Mouse (Mus musculus) CH12.LX (cell line): ENCODE results near the gene P3h2.
A peak's percentile ranks its signal among the peaks of the same experiment; 100 is the strongest.

ENCODE experiments used
- BHLHE40 ChIP-seq: IDR thresholded peaks from 2 replicates; pipeline ENCODE4 v1.6.1; 2011; ENCODE audit warnings: mild to moderate bottlenecking, low read depth, low read length, improper control_type of control experiment
- CTCF ChIP-seq, 2 experiments: IDR thresholded peaks in 1 of 2; conservative IDR thresholded peaks in 1 of 2; 2 replicates each; pipeline ENCODE4 v1.5.1; 2011 to 2012; ENCODE audit warnings: low read depth in 2 of 2, low read length in 2 of 2, improper control_type of control experiment in 1 of 2, inconsistent platforms in 1 of 2, mild to moderate bottlenecking in 1 of 2, moderate library complexity in 1 of 2
- HCFC1 ChIP-seq: IDR thresholded peaks from 2 replicates; pipeline ENCODE4 v1.6.1; 2012; ENCODE audit warnings: low read depth, mild to moderate bottlenecking, inconsistent platforms, low read length, improper control_type of control experiment
- MAX ChIP-seq: IDR thresholded peaks from 2 replicates; pipeline ENCODE4 v1.6.1; 2011; ENCODE audit warnings: low read length, improper control_type of control experiment
- MYC ChIP-seq: IDR thresholded peaks from 2 replicates; pipeline ENCODE4 v1.6.1; 2011; ENCODE audit warnings: low read depth, mild to moderate bottlenecking, improper control_type of control experiment, low read length
- RAD21 ChIP-seq: IDR thresholded peaks from 2 replicates; pipeline ENCODE4 v1.6.1; 2011; ENCODE audit warnings: low read depth, mild to moderate bottlenecking, low read length, improper control_type of control experiment, moderate library complexity
- RCOR1 ChIP-seq: conservative IDR thresholded peaks from 2 replicates; pipeline ENCODE4 v1.6.1; 2012; ENCODE audit warnings: low read depth, mild to moderate bottlenecking, inconsistent platforms, low read length, improper control_type of control experiment
- SMC3 ChIP-seq: IDR thresholded peaks from 2 replicates; pipeline ENCODE4 v1.6.1; 2011; ENCODE audit warnings: low read depth, low read length, improper control_type of control experiment

GRCm38 (mm10) chr16:26026416-26026815 lies 79.2 kb downstream of the P3h2 start:
- TF ChIP-seq CTCF (conservative IDR thresholded peaks at IDR 0.05 in 1 of 2, IDR thresholded peaks at IDR 0.05 in 1 of 2; ENCODE audit: low read depth in 2 of 2, low read length in 2 of 2): peak in 1 of 2 experiments; percentile 60; a peak in 2 of 4 replicates
- peak; percentile 60 for TF ChIP-seq SMC3
- no peak for TF ChIP-seq RCOR1
- TF ChIP-seq MYC: no peak
- no peak for TF ChIP-seq HCFC1
- no peak for TF ChIP-seq BHLHE40
- peak; percentile 45 for TF ChIP-seq RAD21
- TF ChIP-seq MAX: no peak
